Mouse (Mus musculus): Measurements from ENCODE around the gene Lrwd1. TPM values are rescaled to one million over a fixed set of nuclear protein-coding genes. Genes with fewer than 3 reads are reported as not detected.

The Lrwd1 gene
- polyA plus RNA-seq, 1 experiment from 2014 or later, result 15.1 TPM

Small RNA genes within 50 kb of the gene (microRNA-seq; reads per million reads assigned to microRNA genes)
- gene Mir7035, result 0.63 reads per million

Other genes with a start within 250 kb of the Lrwd1 start
- gene Hspb1, start 248.2 kb downstream of the Lrwd1 start, polyA plus RNA-seq (2015; fragmentation: Nextera tagmentation; extraction: Ambion mirVana), result 743 and 952 TPM in 2 replicates
- gene Ywhag, start 201.5 kb downstream of the Lrwd1 start, polyA plus RNA-seq (2015; fragmentation: Nextera tagmentation; extraction: Ambion mirVana), result 150 and 166 TPM in 2 replicates
- 0.44 and 0.86 TPM in 2 replicates for gene Ssc4d, start 161.5 kb downstream of the Lrwd1 start, polyA plus RNA-seq (2015; fragmentation: Nextera tagmentation; extraction: Ambion mirVana)
- not detected in 2 replicates for gene Zp3, start 156.0 kb downstream of the Lrwd1 start, polyA plus RNA-seq (2015; fragmentation: Nextera tagmentation; extraction: Ambion mirVana)
- 18.5 and 21.5 TPM in 2 replicates for gene Dtx2, start 141.3 kb downstream of the Lrwd1 start, polyA plus RNA-seq (2015; fragmentation: Nextera tagmentation; extraction: Ambion mirVana)
- 27.8 and 36.5 TPM in 2 replicates for gene Upk3b, start 97.6 kb downstream of the Lrwd1 start, polyA plus RNA-seq (2015; fragmentation: Nextera tagmentation; extraction: Ambion mirVana)
- gene Upk3bl, start 81.6 kb downstream of the Lrwd1 start, polyA plus RNA-seq (2015; fragmentation: Nextera tagmentation; extraction: Ambion mirVana), result 0.68 and 2.6 TPM in 2 replicates
- 1.4 and 3.6 TPM in 2 replicates for gene Rasa4, start 52.2 kb downstream of the Lrwd1 start, polyA plus RNA-seq (2015; fragmentation: Nextera tagmentation; extraction: Ambion mirVana)
- 135 and 140 TPM in 2 replicates for gene Polr2j, start 19.4 kb downstream of the Lrwd1 start, polyA plus RNA-seq (2015; fragmentation: Nextera tagmentation; extraction: Ambion mirVana)
- 10.2 and 13.1 TPM in 2 replicates for gene Alkbh4, start 72 bp upstream of the Lrwd1 start, polyA plus RNA-seq (2015; fragmentation: Nextera tagmentation; extraction: Ambion mirVana)
- gene Orai2, start 34.6 kb upstream of the Lrwd1 start, polyA plus RNA-seq (2015; fragmentation: Nextera tagmentation; extraction: Ambion mirVana), result 1.9 and 4.5 TPM in 2 replicates
- gene Prkrip1, start 62.9 kb upstream of the Lrwd1 start, polyA plus RNA-seq (2015; fragmentation: Nextera tagmentation; extraction: Ambion mirVana), result 33.6 and 34.6 TPM in 2 replicates
- 1.1 and 2.3 TPM in 2 replicates for gene Sh2b2, start 110.5 kb upstream of the Lrwd1 start, polyA plus RNA-seq (2015; fragmentation: Nextera tagmentation; extraction: Ambion mirVana)